Mouse (Mus musculus) large intestine, adult 2 months (tissue): ENCODE measurements around the gene 6430548M08Rik. TPM values are rescaled to one million over a fixed set of nuclear protein-coding genes. Genes with fewer than 3 reads are reported as not detected.

ENCODE experiments used
- DNase-seq: peaks from one replicate; pipeline ENCODE4 v3.0.0-alpha.2; 2012; ENCODE audit warnings: low read depth, low spot score
- WGBS: fragments of 180-500 bp; shearing (Covaris S2); methylation state at CpG from one replicate; pipeline ENCODE4 v1.1.7; 2018; 5-methylcytosine and 5-hydroxymethylcytosine counted together
- polyA plus RNA-seq: library from polyadenylated mRNA; depleted of rRNA; stranded (reverse); fragments of >200 nt; gene quantifications from 2 replicates; pipeline ENCODE4 v1.2.3, GENCODE M21; 2012

6430548M08Rik gene
- polyA plus RNA-seq, 1 experiment, result 10.6 TPM

- WGBS, result 76% methylated on average over 7 of the region's 7 CpGs
- DNase-seq, result no peak
Measured at GRCm38 (mm10) chr8:120133169-120133568, 19.2 kb downstream of the 6430548M08Rik start.

- DNase-seq, result no peak
- 91% methylated on average over 7 of the region's 7 CpGs for WGBS
Measured at GRCm38 (mm10) chr8:120135687-120136086, 21.7 kb downstream of the 6430548M08Rik start.

GRCm38 (mm10) chr8:120136618-120137017 lies 22.7 kb downstream of the 6430548M08Rik start:
- WGBS, result 47% methylated on average over 7 of the region's 7 CpGs
- no peak for DNase-seq

GRCm38 (mm10) chr8:120138958-120139357 lies 25.0 kb downstream of the 6430548M08Rik start:
- 28% methylated on average over 2 of the region's 2 CpGs for WGBS
- peak; percentile 76 for DNase-seq

GRCm38 (mm10) chr8:120140769-120141168 lies 26.8 kb downstream of the 6430548M08Rik start:
- DNase-seq, result no peak
- WGBS, result 31% methylated on average over 3 of the region's 3 CpGs

- DNase-seq, result no peak
- WGBS, result 75% methylated on average over 15 of the region's 15 CpGs
Measured at GRCm38 (mm10) chr8:120143911-120144651, 30.1 kb downstream of the 6430548M08Rik start.

- WGBS, result 71% methylated on average over 12 of the region's 12 CpGs
- DNase-seq, result no peak
Measured at GRCm38 (mm10) chr8:120144652-120145301, 30.8 kb downstream of the 6430548M08Rik start.

GRCm38 (mm10) chr8:120146051-120146450 lies 32.1 kb downstream of the 6430548M08Rik start:
- 76% methylated on average over 1 of the region's 1 CpGs for WGBS
- DNase-seq, result no peak

- DNase-seq, result no peak
- WGBS, result 76% methylated on average over 12 of the region's 12 CpGs
Measured at GRCm38 (mm10) chr8:120150028-120150427, 36.1 kb downstream of the 6430548M08Rik start.

- WGBS, result 85% methylated on average over 9 of the region's 9 CpGs
- DNase-seq, result no peak
Measured at GRCm38 (mm10) chr8:120151151-120151550, 37.2 kb downstream of the 6430548M08Rik start.

- WGBS, result 50% methylated on average over 7 of the region's 7 CpGs
- no peak for DNase-seq
Measured at GRCm38 (mm10) chr8:120152636-120153035, 38.7 kb downstream of the 6430548M08Rik start.

- DNase-seq, result no peak
- WGBS, result 87% methylated on average over 8 of the region's 8 CpGs
Measured at GRCm38 (mm10) chr8:120160366-120160765, 46.4 kb downstream of the 6430548M08Rik start.

- 91% methylated on average over 16 of the region's 16 CpGs for WGBS
- no peak for DNase-seq
Measured at GRCm38 (mm10) chr8:120161658-120162403, 47.9 kb downstream of the 6430548M08Rik start.

- WGBS, result 88% methylated on average over 5 of the region's 5 CpGs
Measured at GRCm38 (mm10) chr8:120162404-120162752, 48.4 kb downstream of the 6430548M08Rik start.

GRCm38 (mm10) chr8:120163376-120163775 lies 49.4 kb downstream of the 6430548M08Rik start:
- WGBS, result 83% methylated on average over 8 of the region's 8 CpGs

More at GRCm38 (mm10) chr8:120162404-120162752, 48.4 kb downstream of the 6430548M08Rik start:
- DNase-seq, result no peak

GRCm38 (mm10) chr8:120164026-120164425 lies 50.1 kb downstream of the 6430548M08Rik start:
- WGBS, result 86% methylated on average over 5 of the region's 5 CpGs
- no peak for DNase-seq

More at GRCm38 (mm10) chr8:120163376-120163775, 49.4 kb downstream of the 6430548M08Rik start:
- no peak for DNase-seq

- WGBS, result 37% methylated on average over 8 of the region's 8 CpGs
- no peak for DNase-seq
Measured at GRCm38 (mm10) chr8:120167136-120167535, 53.2 kb downstream of the 6430548M08Rik start.

GRCm38 (mm10) chr8:120167821-120168220 lies 53.9 kb downstream of the 6430548M08Rik start:
- WGBS, result 45% methylated on average over 5 of the region's 5 CpGs
- DNase-seq, result no peak

- WGBS, result 55% methylated on average over 8 of the region's 8 CpGs
- no peak for DNase-seq
Measured at GRCm38 (mm10) chr8:120169119-120169518, 55.2 kb downstream of the 6430548M08Rik start.

GRCm38 (mm10) chr8:120173195-120173594 lies 59.2 kb downstream of the 6430548M08Rik start:
- WGBS, result 71% methylated on average over 1 of the region's 1 CpGs
- DNase-seq, result no peak
